Mouse (Mus musculus) bone marrow macrophage, adult 2 months (primary cell): ENCODE measurements around the gene Adgra1.

ENCODE experiments used
- CTCF ChIP-seq: IDR thresholded peaks from 2 replicates; pipeline ENCODE4 v1.5.1; 2012; ENCODE audit warnings: low read depth, mild to moderate bottlenecking, low read length, moderate library complexity
- POLR2A ChIP-seq: IDR thresholded peaks from 2 replicates; pipeline ENCODE4 v1.6.1; 2012; ENCODE audit warnings: mild to moderate bottlenecking, low read depth, low read length, borderline replicate concordance

DNA sequence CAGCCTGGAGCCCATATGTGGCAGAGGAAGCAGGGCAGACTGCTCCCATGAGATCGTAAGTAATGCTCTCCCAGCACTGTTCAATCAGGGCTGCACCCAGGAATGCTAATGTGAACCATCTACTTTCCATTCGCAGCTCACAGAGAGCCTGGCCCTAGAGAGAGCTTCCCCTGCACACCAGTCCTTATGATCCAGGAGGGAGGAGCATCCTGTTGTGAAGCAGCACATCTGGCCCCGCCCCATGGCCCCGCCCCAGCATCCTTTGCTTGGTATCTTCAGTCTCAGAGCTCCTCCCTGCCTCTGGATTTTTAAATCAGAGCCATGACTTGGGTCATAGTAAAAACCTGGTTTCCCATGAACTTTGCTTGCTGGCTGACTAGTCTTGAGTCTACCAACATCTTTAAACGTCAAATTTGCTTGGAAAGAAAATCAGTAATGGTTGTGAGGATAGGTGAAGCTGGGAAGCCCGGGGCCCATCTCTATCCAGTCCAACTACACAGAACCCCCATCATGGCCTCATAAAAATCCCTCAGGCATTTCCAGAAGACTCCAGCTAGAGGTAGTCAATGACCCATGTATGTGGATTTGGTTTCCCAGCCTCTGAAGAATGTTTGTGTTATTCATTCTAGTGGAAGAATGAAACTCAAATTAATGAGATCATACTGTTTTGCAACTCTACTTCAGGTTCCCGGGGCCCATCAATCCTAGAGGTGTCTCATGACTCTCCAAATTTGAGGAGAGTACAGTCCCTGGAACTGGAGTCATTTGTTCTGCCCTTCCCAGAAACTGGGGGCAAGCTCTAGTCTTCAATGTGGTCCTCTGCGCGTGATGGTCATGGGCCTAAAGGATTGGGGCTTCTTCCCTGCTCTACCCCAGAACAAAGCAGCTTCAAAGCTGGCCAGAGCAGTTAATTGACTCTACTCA, 36.5 kb upstream of the Adgra1 start:
- TF ChIP-seq CTCF (no peak), POLR2A (no peak)
